ENCODE assay signal across 25 mouse cellular contexts in the genomic region with DNA sequence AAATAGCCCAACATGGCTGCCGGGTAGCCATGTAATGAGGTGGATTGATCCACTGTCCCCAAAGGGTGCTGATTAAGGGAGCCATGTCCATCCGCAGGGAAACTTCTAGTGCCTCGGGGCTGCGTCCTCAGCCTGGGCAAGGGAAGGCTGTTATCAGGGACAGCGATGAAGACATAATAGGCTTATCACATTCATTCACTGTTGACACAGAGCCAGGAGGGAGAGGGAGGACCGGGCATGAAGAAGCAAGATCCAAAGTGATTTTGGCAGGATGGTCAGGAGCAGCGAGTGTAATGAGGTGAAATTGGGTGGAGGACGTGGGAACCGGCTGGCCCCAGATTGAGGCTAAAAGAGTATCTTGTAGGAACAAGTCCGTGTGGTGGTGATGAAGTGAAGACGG. TPM values are rescaled to one million over a fixed set of nuclear protein-coding genes. Genes with fewer than 3 reads are reported as not detected.
A peak's percentile ranks its signal among the peaks of the same experiment; 100 is the strongest.
DNase-seq lines count a peak whose midpoint lies in the region; ATAC-seq and TF ChIP-seq lines count a peak whose summit lies in the region.
"Had no signal": no experiment of that assay in that cellular context is flagged by ENCODE, and none has a peak within 500 bp of the region (broad histone marks: within the 10 kb centered on the region; RNA-seq: fewer than 3 reads in every experiment).

No protein-coding gene starts in this region.

- no peak overlapping the region for H3K9ac ChIP-seq in hindbrain, postnatal 0 days (replicated peaks; ENCODE audit: low read length)
- no peak overlapping the region for H3K9ac ChIP-seq in hindbrain, embryonic 16.5 days (ENCODE audit: low read depth, low read length)
- H3K9ac ChIP-seq in midbrain, postnatal 0 days (replicated peaks; ENCODE audit: low read length, poor library complexity, severe bottlenecking) = no peak overlapping the region
- H3K9ac ChIP-seq in midbrain, embryonic 14.5 days (replicated peaks; ENCODE audit: low read length) = no peak overlapping the region
- no peak overlapping the region for H3K9ac ChIP-seq in neural tube, embryonic 15.5 days (replicated peaks)
- H3K9ac ChIP-seq: forebrain, embryonic 13.5 days; heart, embryonic 13.5 days; hindbrain, embryonic 14.5 days had no signal

- 65% methylated on average over 11 of the region's 11 CpGs for WGBS in hindbrain, postnatal 0 days
- WGBS in hindbrain, embryonic 16.5 days = 75% methylated on average over 11 of the region's 11 CpGs
- 51% methylated on average over 11 of the region's 11 CpGs for WGBS in midbrain, postnatal 0 days
- WGBS in midbrain, embryonic 14.5 days = 56% methylated on average over 11 of the region's 11 CpGs
- WGBS in neural tube, embryonic 15.5 days = 87% methylated on average over 11 of the region's 11 CpGs

- no peak for TF ChIP-seq POLR2A in brain, embryonic 14.5 days (IDR thresholded peaks at IDR 0.05; ENCODE audit: borderline replicate concordance, extremely low read depth, insufficient read depth, insufficient read length, poor library complexity, severe bottlenecking)

- no peak overlapping the region for H3K4me2 ChIP-seq in hindbrain, postnatal 0 days (ENCODE audit: low read depth, low read length)
- no peak overlapping the region for H3K4me2 ChIP-seq in hindbrain, embryonic 16.5 days (ENCODE audit: low read length)
- no peak overlapping the region for H3K4me2 ChIP-seq in midbrain, postnatal 0 days (ENCODE audit: low read depth, low read length, poor library complexity, severe bottlenecking)
- no peak overlapping the region for H3K4me2 ChIP-seq in midbrain, embryonic 14.5 days (ENCODE audit: low read length)
- H3K4me2 ChIP-seq in neural tube, embryonic 15.5 days = no peak overlapping the region
- H3K4me2 ChIP-seq: forebrain, embryonic 13.5 days; heart, embryonic 13.5 days; hindbrain, embryonic 14.5 days had no signal

- H3K27me3 ChIP-seq in hindbrain, postnatal 0 days (ENCODE audit: insufficient read depth, low read length) = no peaks in the 10 kb centered on the region; the same call in 1 of the 2 replicates
- no peaks in the 10 kb centered on the region for H3K27me3 ChIP-seq in hindbrain, embryonic 16.5 days (replicated peaks; ENCODE audit: control insufficient read depth, insufficient read depth, low read length)
- H3K27me3 ChIP-seq in midbrain, postnatal 0 days (ENCODE audit: insufficient read depth, low read length) = no peaks in the 10 kb centered on the region
- no peaks in the 10 kb centered on the region for H3K27me3 ChIP-seq in midbrain, embryonic 14.5 days (ENCODE audit: control insufficient read depth, insufficient read depth, low read length)
- H3K27me3 ChIP-seq in neural tube, embryonic 15.5 days (replicated peaks) = no peaks in the 10 kb centered on the region
- H3K27me3 ChIP-seq: CH12.LX, Patski had no signal

- no peaks in the 10 kb centered on the region for H3K4me1 ChIP-seq in hindbrain, postnatal 0 days (ENCODE audit: insufficient read depth, low read length)
- H3K4me1 ChIP-seq in hindbrain, embryonic 16.5 days (ENCODE audit: control insufficient read depth, insufficient read depth, low read depth, low read length) = peaks cover 6% of the 10 kb centered on the region
- H3K4me1 ChIP-seq in midbrain, postnatal 0 days (ENCODE audit: insufficient read depth, low read length) = no peaks in the 10 kb centered on the region
- H3K4me1 ChIP-seq in midbrain, embryonic 14.5 days (ENCODE audit: control insufficient read depth, insufficient read depth, low read length) = peaks cover 11% of the 10 kb centered on the region; the same call in 1 of the 2 replicates
- H3K4me1 ChIP-seq in neural tube, embryonic 15.5 days = peaks cover 5% of the 10 kb centered on the region; the same call in 1 of the 2 replicates

- H3K27ac ChIP-seq in hindbrain, postnatal 0 days = no peak overlapping the region
- H3K27ac ChIP-seq in hindbrain, embryonic 16.5 days (ENCODE audit: low read depth, low read length) = no peak overlapping the region
- H3K27ac ChIP-seq in midbrain, postnatal 0 days (ENCODE audit: low read depth, low read length) = no peak overlapping the region
- H3K27ac ChIP-seq in midbrain, embryonic 14.5 days (replicated peaks; ENCODE audit: low read depth, low read length) = no peak overlapping the region
- no peak overlapping the region for H3K27ac ChIP-seq in neural tube, embryonic 15.5 days (replicated peaks)
- H3K27ac ChIP-seq: forebrain, embryonic 10.5 days; forebrain, embryonic 13.5 days; heart, adult 2 months; heart, embryonic 10.5 days; heart, embryonic 13.5 days; hindbrain, embryonic 14.5 days had no signal

- no peak overlapping the region for H3K4me3 ChIP-seq in hindbrain, postnatal 0 days (ENCODE audit: low read length)
- H3K4me3 ChIP-seq in hindbrain, embryonic 16.5 days (ENCODE audit: low read length) = no peak overlapping the region
- H3K4me3 ChIP-seq in midbrain, postnatal 0 days (ENCODE audit: low read depth, low read length) = no peak overlapping the region
- H3K4me3 ChIP-seq in midbrain, embryonic 14.5 days (replicated peaks; ENCODE audit: low read depth, low read length) = no peak overlapping the region
- no peak overlapping the region for H3K4me3 ChIP-seq in neural tube, embryonic 15.5 days (replicated peaks)
- H3K4me3 ChIP-seq: forebrain, embryonic 10.5 days; forebrain, embryonic 13.5 days; heart, adult 2 months; heart, embryonic 10.5 days; heart, embryonic 13.5 days had no signal

- TF ChIP-seq CTCF in hindbrain, postnatal 0 days (IDR thresholded peaks at IDR 0.05; ENCODE audit: low read depth) = no peak
- TF ChIP-seq CTCF in midbrain, postnatal 0 days (IDR thresholded peaks at IDR 0.05) = no peak
- no peak for TF ChIP-seq CTCF in brain, embryonic 14.5 days (IDR thresholded peaks at IDR 0.05; ENCODE audit: borderline replicate concordance, extremely low read depth, insufficient read depth, insufficient read length)

- DNase-seq in hindbrain, postnatal 0 days (ENCODE audit: low spot score) = peak; percentile 28
- DNase-seq in midbrain, postnatal 0 days (ENCODE audit: low spot score) = peak; percentile 34
- DNase-seq in midbrain, embryonic 14.5 days = no peak
- peak; percentile 30 for DNase-seq in brain, embryonic 14.5 days (ENCODE audit: low read depth)
- DNase-seq: adrenal gland, postnatal 10 days; adrenal gland, postnatal 36 days; B cell, adult 2 months; cerebellum, adult 11 months; cerebellum, adult 8-10 months; gastrocnemius, postnatal 10 days; gastrocnemius, postnatal 36 days; heart, adult 2 months; heart, postnatal 14 days; heart, postnatal 4 days had no signal

- no peaks in the 10 kb centered on the region for H3K36me3 ChIP-seq in hindbrain, postnatal 0 days (ENCODE audit: insufficient read depth, low read length)
- H3K36me3 ChIP-seq in hindbrain, embryonic 16.5 days (ENCODE audit: control insufficient read depth, insufficient read depth, low read length) = no peaks in the 10 kb centered on the region
- H3K36me3 ChIP-seq in midbrain, postnatal 0 days (ENCODE audit: insufficient read depth, low read length) = no peaks in the 10 kb centered on the region
- no peaks in the 10 kb centered on the region for H3K36me3 ChIP-seq in midbrain, embryonic 14.5 days (ENCODE audit: control insufficient read depth, insufficient read depth, low read length)
- no peaks in the 10 kb centered on the region for H3K36me3 ChIP-seq in neural tube, embryonic 15.5 days
- H3K36me3 ChIP-seq: forebrain, embryonic 10.5 days; G1E; heart, embryonic 10.5 days; heart, embryonic 13.5 days had no signal

- ATAC-seq in hindbrain, postnatal 0 days = no peak
- ATAC-seq in hindbrain, embryonic 16.5 days = no peak
- ATAC-seq in midbrain, postnatal 0 days (ENCODE audit: low FRiP score) = no peak
- no peak for ATAC-seq in midbrain, embryonic 14.5 days (ENCODE audit: low FRiP score, low TSS enrichment)
- ATAC-seq in neural tube, embryonic 15.5 days (ENCODE audit: low FRiP score) = no peak
- ATAC-seq: forebrain, embryonic 13.5 days; forebrain, embryonic 16.5 days; Patski had no signal

- H3K9me3 ChIP-seq in hindbrain, postnatal 0 days (ENCODE audit: low read length) = no peaks in the 10 kb centered on the region
- H3K9me3 ChIP-seq in hindbrain, embryonic 16.5 days (ENCODE audit: control insufficient read depth, low read length) = no peaks in the 10 kb centered on the region
- H3K9me3 ChIP-seq in midbrain, postnatal 0 days (ENCODE audit: low read length) = no peaks in the 10 kb centered on the region
- no peaks in the 10 kb centered on the region for H3K9me3 ChIP-seq in midbrain, embryonic 14.5 days (ENCODE audit: control insufficient read depth, low read length)
- no peaks in the 10 kb centered on the region for H3K9me3 ChIP-seq in neural tube, embryonic 15.5 days (replicated peaks)
- H3K9me3 ChIP-seq: forebrain, embryonic 10.5 days; forebrain, embryonic 13.5 days; G1E; heart, embryonic 10.5 days; heart, embryonic 13.5 days had no signal

RNA-seq across cellular contexts. Expression of a gene that starts 25.5 kb away (rescaled TPM):
- total RNA-seq in hindbrain, postnatal 0 days (2014; rRNA removed) = 73.3 and 104 TPM in 2 replicates
- polyA plus RNA-seq in hindbrain, postnatal 0 days (2015; fragmentation: Nextera tagmentation; extraction: Ambion mirVana) = 14.0 and 16.7 TPM in 2 replicates
- 13.9 and 14.0 TPM in 2 replicates for polyA plus RNA-seq in hindbrain, embryonic 16.5 days (2015; fragmentation: Nextera tagmentation; extraction: Ambion mirVana)
- total RNA-seq in midbrain, postnatal 0 days (2014; rRNA removed) = 64.7 and 81.3 TPM in 2 replicates
- 12.7 and 16.9 TPM in 2 replicates for polyA plus RNA-seq in midbrain, postnatal 0 days (2015; fragmentation: Nextera tagmentation; extraction: Ambion mirVana)
- 20.0 and 20.5 TPM in 2 replicates for polyA plus RNA-seq in midbrain, embryonic 14.5 days (2014; fragmentation: Nextera tagmentation; extraction: Ambion mirVana)
- 38.1 and 58.9 TPM in 2 replicates for polyA plus RNA-seq in brain, embryonic 14.5 days (2012; rRNA removed)
- 7.1 and 10.9 TPM in 2 replicates for polyA plus RNA-seq in neural tube, embryonic 15.5 days (2015; fragmentation: Nextera tagmentation; extraction: Ambion mirVana)
